Mouse (Mus musculus) limb, embryonic 14.5 days (tissue): ENCODE results near the gene Rps6kb2. TPM values are rescaled to one million over a fixed set of nuclear protein-coding genes. Genes with fewer than 3 reads are reported as not detected.
A peak's percentile ranks its signal among the peaks of the same experiment; 100 is the strongest.

Experiments
- ATAC-seq: fragments of 200-750 bp; cut with Nextera tagmentation; 2 replicates; pipeline ENCODE4 v1.8.0; 2017; ENCODE audit warnings: low read depth, moderate number of reproducible peaks, moderate TSS enrichment; ENCODE audit not compliant: low FRiP score
- DNase-seq: peaks from one replicate; pipeline ENCODE4 v3.0.0-alpha.2; 2015; ENCODE audit warnings: low spot score
- H3K27ac ChIP-seq: fragments of 300-500 bp; sonication (generic); replicated peaks from 2 replicates; pipeline ENCODE4 v1.5.1; 2014; ENCODE audit warnings: low read depth, mild to moderate bottlenecking, low read length, moderate library complexity, mixed read lengths
- H3K27me3 ChIP-seq: fragments of 300-500 bp; sonication (generic); 2 replicates; pipeline ENCODE4 v1.6.1; 2014; ENCODE audit warnings: low read length, mixed read lengths; ENCODE audit not compliant: control insufficient read depth, insufficient read depth
- H3K36me3 ChIP-seq: fragments of 300-500 bp; sonication (generic); 2 replicates; pipeline ENCODE4 v1.6.1; 2014; ENCODE audit warnings: mild to moderate bottlenecking, low read length, moderate library complexity, mixed read lengths; ENCODE audit not compliant: control insufficient read depth, insufficient read depth
- H3K4me1 ChIP-seq: fragments of 300-500 bp; sonication (generic); 2 replicates; pipeline ENCODE4 v1.6.1; 2014; ENCODE audit warnings: antibody characterized with exemption, low read length, mixed read lengths; ENCODE audit not compliant: control insufficient read depth, insufficient read depth
- H3K4me2 ChIP-seq: fragments of 300-500 bp; sonication (generic); replicated peaks from 2 replicates; pipeline ENCODE4 v1.6.1; 2014; ENCODE audit warnings: low read depth, mild to moderate bottlenecking, low read length, moderate library complexity; ENCODE audit not compliant: severe bottlenecking
- H3K4me3 ChIP-seq: fragments of 300-500 bp; sonication (generic); replicated peaks from 2 replicates; pipeline ENCODE4 v1.5.1; 2014; ENCODE audit warnings: low read length
- H3K9ac ChIP-seq: fragments of 300-500 bp; sonication (generic); 2 replicates; pipeline ENCODE4 v1.6.1; 2014; ENCODE audit warnings: mild to moderate bottlenecking, low read depth, low read length, moderate library complexity; ENCODE audit not compliant: severe bottlenecking
- H3K9me3 ChIP-seq: fragments of 300-500 bp; sonication (generic); 2 replicates; pipeline ENCODE4 v1.6.1; 2016; ENCODE audit warnings: low read length; ENCODE audit not compliant: control insufficient read depth
- POLR2A ChIP-seq: fragments of 200-500 bp; IDR thresholded peaks from 2 replicates; pipeline ENCODE4 v1.8.0; 2012; ENCODE audit warnings: inconsistent platforms, mild to moderate bottlenecking, moderate library complexity, borderline replicate concordance; ENCODE audit not compliant: insufficient read depth, insufficient read length; ENCODE audit errors: extremely low read depth
- WGBS: fragments of 180-500 bp; shearing (Covaris S2); extraction: QIAGEN DNeasy Blood & Tissue Kit; methylation state at CpG from one replicate; pipeline ENCODE4 v1.1.7; 2014; 5-methylcytosine and 5-hydroxymethylcytosine counted together
- polyA plus RNA-seq, 2 experiments: library from polyadenylated mRNA; depleted of rRNA in 1 of 2; stranded (reverse) in 1 of 2; unstranded in 1 of 2; fragments of >200 nt; fragmentation: Nextera tagmentation in 1 of 2; extraction: Ambion mirVana in 1 of 2; gene quantifications; 2 replicates each; pipeline versions ENCODE4 v1.2.1 to v1.2.3; 2012 to 2014

Rps6kb2 gene
- polyA plus RNA-seq, 2 experiments: 43.0 to 76.4 TPM

DNA sequence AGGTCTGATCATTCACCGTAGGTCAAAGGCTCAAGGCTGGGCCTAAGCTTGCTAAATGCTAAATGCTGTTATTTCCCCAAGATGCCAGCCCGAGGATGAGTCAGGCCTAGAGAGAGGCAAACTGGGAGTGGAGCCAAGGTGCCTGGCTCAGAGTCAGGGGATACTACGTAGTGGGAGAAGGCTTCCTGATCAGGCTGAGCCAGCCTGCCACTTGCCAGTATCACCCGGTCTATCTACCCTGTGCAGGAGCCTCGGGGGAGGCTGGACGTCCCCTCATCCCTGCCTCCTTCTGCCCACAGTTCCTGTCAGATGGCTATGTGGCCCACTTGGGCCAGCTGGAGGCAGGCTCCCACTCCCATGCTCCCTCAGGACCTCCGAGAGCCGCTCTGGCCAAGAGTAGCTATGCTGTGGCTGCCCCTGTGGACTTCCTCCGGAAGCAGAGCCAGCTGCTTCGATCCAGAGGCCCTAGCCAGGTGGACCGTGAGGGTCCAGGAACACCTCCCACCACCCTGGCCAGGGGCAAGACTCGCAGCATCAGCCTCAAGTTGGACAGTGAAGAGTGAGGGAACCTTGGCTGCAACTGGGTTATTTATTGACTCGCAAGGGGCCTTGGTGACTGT is 49.9 kb downstream of the Rps6kb2 start:
- DNase-seq (no peak), ATAC-seq (no peak)
- Histone ChIP-seq H3K4me2 (no peak overlapping the region), H3K9ac (0 out of 2 replicates have a peak overlapping the region, but pooled peaks have one; percentile 16), H3K9me3 (no peaks in the 10 kb centered on the region), H3K27ac (peak overlapping the region; percentile 43; the same call in 1 of the 2 replicates), H3K36me3 (peaks cover 68% of the 10 kb centered on the region), H3K4me3 (no peak overlapping the region), H3K27me3 (no peaks in the 10 kb centered on the region), H3K4me1 (peaks cover 6% of the 10 kb centered on the region; the same call in 1 of the 2 replicates)
- 69% methylated on average over 13 of the region's 13 CpGs for WGBS
- no peak for TF ChIP-seq POLR2A

DNA sequence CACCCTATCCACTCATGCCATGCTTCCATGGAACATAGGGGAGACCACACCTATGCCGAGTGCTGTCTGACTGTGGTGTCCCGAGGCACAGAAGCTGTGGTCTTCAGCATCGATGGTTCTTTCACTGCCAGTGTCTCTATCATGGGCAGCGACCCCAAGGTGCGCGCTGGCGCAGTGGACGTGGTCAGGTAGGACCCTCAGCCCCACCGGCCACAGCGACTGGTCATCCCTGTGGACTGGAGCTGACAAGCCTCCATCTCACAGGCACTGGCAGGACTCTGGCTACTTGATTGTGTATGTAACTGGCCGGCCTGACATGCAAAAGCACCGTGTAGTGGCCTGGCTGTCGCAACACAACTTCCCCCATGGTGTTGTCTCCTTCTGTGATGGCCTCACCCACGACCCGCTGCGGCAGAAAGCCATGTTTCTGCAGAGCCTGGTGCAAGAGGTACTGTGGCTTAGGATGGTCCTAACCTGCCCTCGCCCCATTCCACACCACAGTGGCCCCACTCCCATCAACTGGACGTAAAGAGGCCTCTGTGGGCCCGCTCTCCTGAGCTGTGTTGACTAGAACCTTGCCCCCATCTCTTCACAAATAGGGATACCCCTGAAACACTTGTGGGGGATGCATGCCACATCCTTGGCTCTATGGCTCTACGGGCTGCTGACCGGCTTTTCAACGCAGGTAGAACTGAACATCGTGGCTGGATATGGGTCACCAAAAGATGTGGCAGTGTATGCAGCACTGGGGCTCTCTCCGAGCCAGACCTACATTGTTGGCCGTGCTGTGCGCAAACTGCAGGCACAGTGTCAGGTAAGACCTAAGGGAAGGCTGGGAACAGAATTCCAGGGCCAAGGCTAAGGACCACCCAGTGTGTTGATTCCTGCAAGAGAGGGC is 50.8 kb downstream of the Rps6kb2 start:
- no peak for TF ChIP-seq POLR2A
- DNase-seq (no peak), ATAC-seq (no peak)
- Histone ChIP-seq H3K9ac (no peak overlapping the region), H3K4me3 (no peak overlapping the region), H3K36me3 (peaks cover 58% of the 10 kb centered on the region), H3K9me3 (no peaks in the 10 kb centered on the region), H3K27me3 (no peaks in the 10 kb centered on the region), H3K4me1 (peaks cover 6% of the 10 kb centered on the region; the same call in 1 of the 2 replicates), H3K27ac (no peak overlapping the region), H3K4me2 (no peak overlapping the region)
- 94% methylated on average over 26 of the region's 26 CpGs for WGBS

DNA sequence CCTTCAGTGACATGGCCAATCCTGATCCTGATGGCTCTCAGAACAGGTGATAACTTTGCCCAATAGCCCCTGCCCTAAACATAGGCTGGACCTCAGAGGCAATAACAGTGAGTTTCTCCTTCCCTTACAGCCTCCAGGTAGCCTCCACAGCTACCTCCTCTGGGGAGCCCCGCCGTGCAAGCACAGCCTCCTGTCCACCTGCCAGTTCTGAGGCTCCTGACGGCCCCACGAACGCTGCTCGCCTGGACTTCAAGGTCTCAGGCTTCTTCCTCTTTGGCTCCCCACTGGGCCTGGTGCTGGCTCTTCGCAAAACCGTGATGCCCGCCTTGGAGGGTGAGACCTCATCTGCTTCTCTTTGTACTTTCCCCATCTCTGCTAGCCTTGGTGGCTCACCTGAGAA is 54.6 kb downstream of the Rps6kb2 start:
- Histone ChIP-seq H3K36me3 (peaks cover 20% of the 10 kb centered on the region), H3K9ac (no peak overlapping the region), H3K4me1 (peaks cover 1% of the 10 kb centered on the region; the same call in 1 of the 2 replicates), H3K4me3 (no peak overlapping the region), H3K4me2 (no peak overlapping the region), H3K27ac (no peak overlapping the region), H3K9me3 (no peaks in the 10 kb centered on the region), H3K27me3 (no peaks in the 10 kb centered on the region)
- TF ChIP-seq POLR2A: no peak
- DNase-seq: no peak
- no peak for ATAC-seq
- WGBS: 91% methylated on average over 9 of the region's 9 CpGs

DNA sequence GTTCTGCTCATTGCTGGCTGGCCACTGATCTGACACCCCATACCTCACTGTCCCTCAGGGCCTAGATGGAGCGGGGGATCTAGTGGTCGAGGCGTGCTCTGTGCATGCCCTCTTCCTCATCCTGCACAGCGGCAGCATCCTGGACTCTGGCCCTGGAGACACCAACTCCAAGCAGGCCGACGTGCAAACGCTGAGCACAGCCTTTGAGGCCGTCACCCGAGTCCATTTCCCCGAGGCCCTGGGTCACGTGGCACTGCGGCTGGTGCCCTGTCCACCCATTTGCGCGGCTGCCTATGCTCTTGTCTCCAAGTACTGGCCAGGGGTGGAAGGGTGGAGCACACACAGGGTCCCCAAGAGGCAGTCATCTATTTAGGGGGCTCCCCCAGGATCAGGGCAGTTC is 56.5 kb downstream of the Rps6kb2 start:
- H3K9me3 ChIP-seq: no peaks in the 10 kb centered on the region
- no peak overlapping the region for H3K9ac ChIP-seq
- WGBS: 84% methylated on average over 14 of the region's 14 CpGs
- no peaks in the 10 kb centered on the region for H3K4me1 ChIP-seq
- H3K4me2 ChIP-seq: no peak overlapping the region
- no peak for ATAC-seq
- DNase-seq: no peak
- H3K27me3 ChIP-seq: peaks cover 7% of the 10 kb centered on the region; the same call in 1 of the 2 replicates
- no peak for TF ChIP-seq POLR2A
- H3K27ac ChIP-seq: no peak overlapping the region
- H3K36me3 ChIP-seq: peaks cover 4% of the 10 kb centered on the region
- no peak overlapping the region for H3K4me3 ChIP-seq

DNA sequence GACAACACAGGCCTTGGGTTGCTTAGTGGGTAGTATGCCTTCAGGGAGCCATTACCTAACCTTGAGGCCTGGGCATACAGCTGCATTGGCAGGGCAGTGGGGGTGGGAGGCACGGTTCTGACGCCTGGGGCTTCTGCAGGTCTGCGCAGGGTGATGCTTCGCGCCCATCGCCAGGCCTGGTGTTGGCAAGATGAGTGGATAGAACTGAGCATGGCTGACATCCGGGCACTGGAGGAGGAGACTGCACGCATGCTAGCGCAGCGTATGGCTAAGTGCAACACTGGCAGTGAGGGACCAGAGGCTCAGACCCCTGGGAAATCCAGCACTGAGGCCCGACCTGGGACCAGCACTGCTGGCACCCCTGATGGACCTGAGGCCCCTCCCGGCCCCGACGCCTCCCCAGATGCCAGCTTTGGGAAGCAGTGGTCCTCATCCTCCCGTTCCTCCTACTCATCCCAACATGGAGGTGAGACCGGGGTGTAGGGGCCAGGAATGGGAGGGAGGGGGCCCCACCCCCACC is 58.4 kb downstream of the Rps6kb2 start:
- ATAC-seq: no peak
- no peaks in the 10 kb centered on the region for H3K36me3 ChIP-seq
- no peak for DNase-seq
- no peak overlapping the region for H3K4me3 ChIP-seq
- TF ChIP-seq POLR2A: no peak
- no peak overlapping the region for H3K27ac ChIP-seq
- peaks cover 11% of the 10 kb centered on the region for H3K4me1 ChIP-seq
- no peaks in the 10 kb centered on the region for H3K9me3 ChIP-seq
- H3K4me2 ChIP-seq: no peak overlapping the region
- H3K9ac ChIP-seq: no peak overlapping the region
- peaks cover 26% of the 10 kb centered on the region; the same call in 1 of the 2 replicates for H3K27me3 ChIP-seq
- 90% methylated on average over 16 of the region's 16 CpGs for WGBS

Other genes starting within 250 kb of the Rps6kb2 start
Only the 30 nearest of the 32 such genes appear.
- gene Unc93b1, start 228.2 kb downstream of the Rps6kb2 start, polyA plus RNA-seq (2012; rRNA removed): 33.3 and 40.7 TPM in 2 replicates
- 21.9 and 23.3 TPM in 2 replicates for gene Unc93b1, start 228.2 kb downstream of the Rps6kb2 start, polyA plus RNA-seq (2014; fragmentation: Nextera tagmentation; extraction: Ambion mirVana)
- gene Aldh3b3, start 204.7 kb downstream of the Rps6kb2 start, polyA plus RNA-seq (2012; rRNA removed): 0.32 and 0.52 TPM in 2 replicates
- 0.33 and 0.39 TPM in 2 replicates for gene Aldh3b3, start 204.7 kb downstream of the Rps6kb2 start, polyA plus RNA-seq (2014; fragmentation: Nextera tagmentation; extraction: Ambion mirVana)
- gene Aldh3b2, start 191.0 kb downstream of the Rps6kb2 start, polyA plus RNA-seq (2012; rRNA removed): 10.7 and 14.5 TPM in 2 replicates
- 28.1 and 30.3 TPM in 2 replicates for gene Aldh3b2, start 191.0 kb downstream of the Rps6kb2 start, polyA plus RNA-seq (2014; fragmentation: Nextera tagmentation; extraction: Ambion mirVana)
- 9.4 and 12.8 TPM in 2 replicates for gene Acy3, start 176.8 kb downstream of the Rps6kb2 start, polyA plus RNA-seq (2012; rRNA removed)
- 6.7 and 9.2 TPM in 2 replicates for gene Acy3, start 176.8 kb downstream of the Rps6kb2 start, polyA plus RNA-seq (2014; fragmentation: Nextera tagmentation; extraction: Ambion mirVana)
- gene Tbx10, start 170.6 kb downstream of the Rps6kb2 start, polyA plus RNA-seq (2012; rRNA removed): 0.08 and 0.12 TPM in 2 replicates
- gene Tbx10, start 170.6 kb downstream of the Rps6kb2 start, polyA plus RNA-seq (2014; fragmentation: Nextera tagmentation; extraction: Ambion mirVana): 0.28 TPM in 1 of 2 replicates, not detected in the other
- 18.3 and 21.0 TPM in 2 replicates for gene Nudt8, start 162.8 kb downstream of the Rps6kb2 start, polyA plus RNA-seq (2012; rRNA removed)
- gene Nudt8, start 162.8 kb downstream of the Rps6kb2 start, polyA plus RNA-seq (2014; fragmentation: Nextera tagmentation; extraction: Ambion mirVana): 35.8 and 38.9 TPM in 2 replicates
- gene Gm49405, start 162.7 kb downstream of the Rps6kb2 start, polyA plus RNA-seq (2012; rRNA removed): 7.0 and 8.0 TPM in 2 replicates
- gene Gm49405, start 162.7 kb downstream of the Rps6kb2 start, polyA plus RNA-seq (2014; fragmentation: Nextera tagmentation; extraction: Ambion mirVana): 2.3 and 3.3 TPM in 2 replicates
- 19.6 and 22.4 TPM in 2 replicates for gene Doc2g, start 160.0 kb downstream of the Rps6kb2 start, polyA plus RNA-seq (2012; rRNA removed)
- gene Doc2g, start 160.0 kb downstream of the Rps6kb2 start, polyA plus RNA-seq (2014; fragmentation: Nextera tagmentation; extraction: Ambion mirVana): 3.4 and 3.9 TPM in 2 replicates
- 141 and 157 TPM in 2 replicates for gene Ndufv1, start 150.5 kb downstream of the Rps6kb2 start, polyA plus RNA-seq (2012; rRNA removed)
- 193 and 194 TPM in 2 replicates for gene Ndufv1, start 150.5 kb downstream of the Rps6kb2 start, polyA plus RNA-seq (2014; fragmentation: Nextera tagmentation; extraction: Ambion mirVana)
- 291 and 325 TPM in 2 replicates for gene Gstp1, start 125.4 kb downstream of the Rps6kb2 start, polyA plus RNA-seq (2012; rRNA removed)
- gene Gstp1, start 125.4 kb downstream of the Rps6kb2 start, polyA plus RNA-seq (2014; fragmentation: Nextera tagmentation; extraction: Ambion mirVana): 508 and 540 TPM in 2 replicates
- gene Gstp2, start 117.3 kb downstream of the Rps6kb2 start, polyA plus RNA-seq (2012; rRNA removed): 10.7 and 10.8 TPM in 2 replicates
- 0.87 and 1.7 TPM in 2 replicates for gene Gstp2, start 117.3 kb downstream of the Rps6kb2 start, polyA plus RNA-seq (2014; fragmentation: Nextera tagmentation; extraction: Ambion mirVana)
- gene Gstp3, start 103.8 kb downstream of the Rps6kb2 start, polyA plus RNA-seq (2012; rRNA removed): 0.63 and 0.69 TPM in 2 replicates
- gene Gstp3, start 103.8 kb downstream of the Rps6kb2 start, polyA plus RNA-seq (2014; fragmentation: Nextera tagmentation; extraction: Ambion mirVana): 0.41 and 0.47 TPM in 2 replicates
- gene Cabp2, start 81.8 kb downstream of the Rps6kb2 start, polyA plus RNA-seq (2012; rRNA removed): not detected in 2 replicates
- not detected in 2 replicates for gene Cabp2, start 81.8 kb downstream of the Rps6kb2 start, polyA plus RNA-seq (2014; fragmentation: Nextera tagmentation; extraction: Ambion mirVana)
- 45.2 and 52.1 TPM in 2 replicates for gene Cdk2ap2, start 66.2 kb downstream of the Rps6kb2 start, polyA plus RNA-seq (2012; rRNA removed)
- 67.0 and 67.6 TPM in 2 replicates for gene Cdk2ap2, start 66.2 kb downstream of the Rps6kb2 start, polyA plus RNA-seq (2014; fragmentation: Nextera tagmentation; extraction: Ambion mirVana)
- 16.2 and 20.8 TPM in 2 replicates for gene Pitpnm1, start 63.4 kb downstream of the Rps6kb2 start, polyA plus RNA-seq (2012; rRNA removed)
- 4.5 and 6.7 TPM in 2 replicates for gene Pitpnm1, start 63.4 kb downstream of the Rps6kb2 start, polyA plus RNA-seq (2014; fragmentation: Nextera tagmentation; extraction: Ambion mirVana)
- 96.0 and 119 TPM in 2 replicates for gene Aip, start 37.5 kb downstream of the Rps6kb2 start, polyA plus RNA-seq (2012; rRNA removed)
- 86.4 and 95.7 TPM in 2 replicates for gene Aip, start 37.5 kb downstream of the Rps6kb2 start, polyA plus RNA-seq (2014; fragmentation: Nextera tagmentation; extraction: Ambion mirVana)
- gene Gpr152, start 23.6 kb downstream of the Rps6kb2 start, polyA plus RNA-seq (2012; rRNA removed): 0.01 and 0.05 TPM in 2 replicates
- gene Gpr152, start 23.6 kb downstream of the Rps6kb2 start, polyA plus RNA-seq (2014; fragmentation: Nextera tagmentation; extraction: Ambion mirVana): not detected in 2 replicates
- 0.05 and 0.06 TPM in 2 replicates for gene Cabp4, start 19.3 kb downstream of the Rps6kb2 start, polyA plus RNA-seq (2012; rRNA removed)
- gene Cabp4, start 19.3 kb downstream of the Rps6kb2 start, polyA plus RNA-seq (2014; fragmentation: Nextera tagmentation; extraction: Ambion mirVana): 0.10 TPM in 2 replicates
- gene Coro1b, start 14.7 kb downstream of the Rps6kb2 start, polyA plus RNA-seq (2012; rRNA removed): 229 and 261 TPM in 2 replicates
- gene Coro1b, start 14.7 kb downstream of the Rps6kb2 start, polyA plus RNA-seq (2014; fragmentation: Nextera tagmentation; extraction: Ambion mirVana): 148 and 153 TPM in 2 replicates
- 7.0 and 8.9 TPM in 2 replicates for gene Ptprcap, start 9.8 kb downstream of the Rps6kb2 start, polyA plus RNA-seq (2012; rRNA removed)
- gene Ptprcap, start 9.8 kb downstream of the Rps6kb2 start, polyA plus RNA-seq (2014; fragmentation: Nextera tagmentation; extraction: Ambion mirVana): 7.8 and 8.9 TPM in 2 replicates
- gene Carns1, start 12.1 kb upstream of the Rps6kb2 start, polyA plus RNA-seq (2012; rRNA removed): 2.6 and 5.6 TPM in 2 replicates
- gene Carns1, start 12.1 kb upstream of the Rps6kb2 start, polyA plus RNA-seq (2014; fragmentation: Nextera tagmentation; extraction: Ambion mirVana): 1.4 and 1.8 TPM in 2 replicates
- gene Tbc1d10c, start 27.9 kb upstream of the Rps6kb2 start, polyA plus RNA-seq (2012; rRNA removed): 4.5 and 5.8 TPM in 2 replicates
- 3.5 and 3.9 TPM in 2 replicates for gene Tbc1d10c, start 27.9 kb upstream of the Rps6kb2 start, polyA plus RNA-seq (2014; fragmentation: Nextera tagmentation; extraction: Ambion mirVana)
- gene Ppp1ca, start 28.7 kb upstream of the Rps6kb2 start, polyA plus RNA-seq (2012; rRNA removed): 490 and 517 TPM in 2 replicates
- gene Ppp1ca, start 28.7 kb upstream of the Rps6kb2 start, polyA plus RNA-seq (2014; fragmentation: Nextera tagmentation; extraction: Ambion mirVana): 794 and 821 TPM in 2 replicates
- 57.5 and 75.5 TPM in 2 replicates for gene Rad9a, start 38.3 kb upstream of the Rps6kb2 start, polyA plus RNA-seq (2012; rRNA removed)
- 33.3 and 38.0 TPM in 2 replicates for gene Rad9a, start 38.3 kb upstream of the Rps6kb2 start, polyA plus RNA-seq (2014; fragmentation: Nextera tagmentation; extraction: Ambion mirVana)
- gene Clcf1, start 50.9 kb upstream of the Rps6kb2 start, polyA plus RNA-seq (2012; rRNA removed): 42.8 and 61.2 TPM in 2 replicates
- 7.7 and 8.7 TPM in 2 replicates for gene Clcf1, start 50.9 kb upstream of the Rps6kb2 start, polyA plus RNA-seq (2014; fragmentation: Nextera tagmentation; extraction: Ambion mirVana)
- 0.83 and 1.0 TPM in 2 replicates for gene AC109138.7, start 51.0 kb upstream of the Rps6kb2 start, polyA plus RNA-seq (2012; rRNA removed)
- not detected in 2 replicates for gene AC109138.7, start 51.0 kb upstream of the Rps6kb2 start, polyA plus RNA-seq (2014; fragmentation: Nextera tagmentation; extraction: Ambion mirVana)
- gene Pold4, start 68.5 kb upstream of the Rps6kb2 start, polyA plus RNA-seq (2012; rRNA removed): 48.0 and 50.7 TPM in 2 replicates
- gene Pold4, start 68.5 kb upstream of the Rps6kb2 start, polyA plus RNA-seq (2014; fragmentation: Nextera tagmentation; extraction: Ambion mirVana): 26.5 and 28.4 TPM in 2 replicates
- gene Ssh3, start 105.8 kb upstream of the Rps6kb2 start, polyA plus RNA-seq (2012; rRNA removed): 57.5 and 65.5 TPM in 2 replicates
- 21.2 and 22.3 TPM in 2 replicates for gene Ssh3, start 105.8 kb upstream of the Rps6kb2 start, polyA plus RNA-seq (2014; fragmentation: Nextera tagmentation; extraction: Ambion mirVana)
- gene Ankrd13d, start 119.8 kb upstream of the Rps6kb2 start, polyA plus RNA-seq (2012; rRNA removed): 25.2 and 33.2 TPM in 2 replicates
- 10.2 and 11.5 TPM in 2 replicates for gene Ankrd13d, start 119.8 kb upstream of the Rps6kb2 start, polyA plus RNA-seq (2014; fragmentation: Nextera tagmentation; extraction: Ambion mirVana)
- 83.6 and 92.1 TPM in 2 replicates for gene Grk2, start 142.9 kb upstream of the Rps6kb2 start, polyA plus RNA-seq (2012; rRNA removed)
- 22.3 and 22.9 TPM in 2 replicates for gene Grk2, start 142.9 kb upstream of the Rps6kb2 start, polyA plus RNA-seq (2014; fragmentation: Nextera tagmentation; extraction: Ambion mirVana)